16 mouse cellular contexts compared by ENCODE assay signal in genomic region chr4:70531021-70531420, GRCm38 (mm10). TPM values are rescaled to one million over a fixed set of nuclear protein-coding genes. Genes with fewer than 3 reads are reported as not detected.
DNase-seq lines count a peak whose midpoint lies in the region; ATAC-seq and TF ChIP-seq lines count a peak whose summit lies in the region.
"Had no signal": no experiment of that assay in that cellular context is flagged by ENCODE, and none has a peak within 500 bp of the region (broad histone marks: within the 10 kb centered on the region; RNA-seq: fewer than 3 reads in every experiment).

No protein-coding gene starts in this region.

- no peak for TF ChIP-seq CTCF in liver, embryonic 14.5 days (IDR thresholded peaks at IDR 0.05; ENCODE audit: low read depth)
- no peak for TF ChIP-seq CTCF in forebrain, postnatal 0 days (IDR thresholded peaks at IDR 0.05; ENCODE audit: low read depth)
- TF ChIP-seq CTCF in intestine, postnatal 0 days (IDR thresholded peaks at IDR 0.05; ENCODE audit: low read depth) = no peak

- 67% methylated on average over 1 of the region's 1 CpGs for WGBS in liver, embryonic 14.5 days (ENCODE audit: insufficient replicate concordance)
- WGBS in forebrain, postnatal 0 days = 50% methylated on average over 1 of the region's 1 CpGs
- WGBS in midbrain, embryonic 10.5 days = 95% methylated on average over 1 of the region's 1 CpGs
- 84% methylated on average over 1 of the region's 1 CpGs for WGBS in neural tube, embryonic 14.5 days
- 91% methylated on average over 1 of the region's 1 CpGs for WGBS in intestine, postnatal 0 days

- no peak overlapping the region; the same call in 1 of the 2 replicates for H3K27ac ChIP-seq in liver, embryonic 14.5 days
- no peak overlapping the region for H3K27ac ChIP-seq in forebrain, postnatal 0 days (ENCODE audit: low read depth, low read length)
- no peak overlapping the region for H3K27ac ChIP-seq in midbrain, embryonic 10.5 days (replicated peaks)
- H3K27ac ChIP-seq in neural tube, embryonic 14.5 days (ENCODE audit: low read depth, low read length) = no peak overlapping the region
- no peak overlapping the region for H3K27ac ChIP-seq in intestine, postnatal 0 days (ENCODE audit: low read depth, low read length)
- H3K27ac ChIP-seq: gastrocnemius, adult 2 months; limb, embryonic 12.5 days had no signal

- H3K9me3 ChIP-seq in liver, embryonic 14.5 days (ENCODE audit: control insufficient read depth, low read length) = no peaks in the 10 kb centered on the region
- H3K9me3 ChIP-seq in forebrain, postnatal 0 days (ENCODE audit: low read length) = no peaks in the 10 kb centered on the region
- H3K9me3 ChIP-seq in midbrain, embryonic 10.5 days (replicated peaks) = no peaks in the 10 kb centered on the region
- H3K9me3 ChIP-seq in neural tube, embryonic 14.5 days (ENCODE audit: control insufficient read depth, low read length) = no peaks in the 10 kb centered on the region
- no peaks in the 10 kb centered on the region for H3K9me3 ChIP-seq in intestine, postnatal 0 days (ENCODE audit: control insufficient read depth)
- H3K9me3 ChIP-seq: heart, embryonic 12.5 days; limb, embryonic 12.5 days had no signal

- peaks cover 10 to 19% of the 10 kb centered on the region in 2 experiments for H3K4me1 ChIP-seq in liver, embryonic 14.5 days (replicated peaks; ENCODE audit: control insufficient read depth in 2 of 2, insufficient read depth in 2 of 2, low read length in 1 of 2)
- H3K4me1 ChIP-seq in forebrain, postnatal 0 days (ENCODE audit: insufficient read depth) = peaks cover 14% of the 10 kb centered on the region
- peaks cover 48% of the 10 kb centered on the region for H3K4me1 ChIP-seq in midbrain, embryonic 10.5 days
- peaks cover 41% of the 10 kb centered on the region for H3K4me1 ChIP-seq in neural tube, embryonic 14.5 days (ENCODE audit: control insufficient read depth, insufficient read depth, low read length)
- no peaks in the 10 kb centered on the region for H3K4me1 ChIP-seq in intestine, postnatal 0 days (replicated peaks; ENCODE audit: control insufficient read depth, insufficient read depth, low read length)

- H3K4me3 ChIP-seq in liver, embryonic 14.5 days (ENCODE audit: insufficient read depth in 1 of 2, low read depth in 2 of 2, low read length in 2 of 2) = no peak overlapping the region
- H3K4me3 ChIP-seq in forebrain, postnatal 0 days (ENCODE audit: low read depth, low read length) = peak overlapping the region; percentile 23
- H3K4me3 ChIP-seq in midbrain, embryonic 10.5 days = peak overlapping the region; percentile 11; the same call in 1 of the 2 replicates
- 0 out of 2 replicates have a peak overlapping the region, but pooled peaks have one; percentile 2 for H3K4me3 ChIP-seq in neural tube, embryonic 14.5 days (ENCODE audit: low read depth, low read length)
- no peak overlapping the region for H3K4me3 ChIP-seq in intestine, postnatal 0 days (ENCODE audit: low read depth, low read length)
- H3K4me3 ChIP-seq: heart, embryonic 12.5 days; limb, embryonic 12.5 days had no signal

- DNase-seq in liver, embryonic 14.5 days (ENCODE audit: low read depth in 3 of 3, low spot score in 3 of 3) = no peak
- DNase-seq in liver = no peak
- DNase-seq in forebrain, postnatal 0 days = no peak
- no peak for DNase-seq in midbrain, embryonic 10.5 days (ENCODE audit: low spot score)
- DNase-seq in urinary bladder, postnatal 25 days (ENCODE audit: low spot score) = no peak
- DNase-seq: gastrocnemius, adult 2 months; kidney, postnatal 10 days; lung, postnatal 36 days; retina, postnatal 1 day had no signal

- no peak for TF ChIP-seq EP300 in liver, embryonic 14.5 days (IDR thresholded peaks at IDR 0.05; ENCODE audit: low read depth)

- H3K27me3 ChIP-seq in liver, embryonic 14.5 days (ENCODE audit: control insufficient read depth, insufficient read depth, low read length) = no peaks in the 10 kb centered on the region
- no peaks in the 10 kb centered on the region for H3K27me3 ChIP-seq in forebrain, postnatal 0 days (ENCODE audit: insufficient read depth, low read length)
- H3K27me3 ChIP-seq in midbrain, embryonic 10.5 days (ENCODE audit: low read depth, poor library complexity, severe bottlenecking) = no peaks in the 10 kb centered on the region
- no peaks in the 10 kb centered on the region for H3K27me3 ChIP-seq in neural tube, embryonic 14.5 days (ENCODE audit: control insufficient read depth, insufficient read depth, low read length)
- H3K27me3 ChIP-seq in intestine, postnatal 0 days (replicated peaks; ENCODE audit: control insufficient read depth, insufficient read depth, low read length) = no peaks in the 10 kb centered on the region
- H3K27me3 ChIP-seq: CH12.LX; heart, embryonic 12.5 days; limb, embryonic 12.5 days; Patski had no signal

- no peaks in the 10 kb centered on the region for H3K36me3 ChIP-seq in liver, embryonic 14.5 days (replicated peaks; ENCODE audit: control insufficient read depth, insufficient read depth, low read depth)
- H3K36me3 ChIP-seq in forebrain, postnatal 0 days (ENCODE audit: insufficient read depth) = no peaks in the 10 kb centered on the region
- peaks cover 4% of the 10 kb centered on the region; the same call in 1 of the 2 replicates for H3K36me3 ChIP-seq in midbrain, embryonic 10.5 days
- H3K36me3 ChIP-seq in neural tube, embryonic 14.5 days (ENCODE audit: control insufficient read depth, insufficient read depth, low read length) = no peaks in the 10 kb centered on the region
- no peaks in the 10 kb centered on the region for H3K36me3 ChIP-seq in intestine, postnatal 0 days (ENCODE audit: control insufficient read depth, insufficient read depth)
- H3K36me3 ChIP-seq: heart, embryonic 12.5 days; limb, embryonic 12.5 days had no signal

- no peak for ATAC-seq in liver, embryonic 14.5 days (ENCODE audit: insufficient read depth)
- ATAC-seq in forebrain, postnatal 0 days = no peak
- ATAC-seq in neural tube, embryonic 14.5 days (ENCODE audit: low read depth) = no peak
- ATAC-seq in megakaryocyte-erythroid progenitor cell, adult 5-6 weeks (replicated peaks; ENCODE audit: low FRiP score, low TSS enrichment, poor library complexity, severe bottlenecking) = no peak
- no peak for ATAC-seq in intestine, postnatal 0 days
- ATAC-seq: Patski had no signal

- H3K4me2 ChIP-seq in liver, embryonic 14.5 days (ENCODE audit: low read depth) = peak overlapping the region; percentile 13; the same call in 1 of the 2 replicates
- peak overlapping the region; percentile 41 for H3K4me2 ChIP-seq in forebrain, postnatal 0 days (ENCODE audit: low read depth)
- H3K4me2 ChIP-seq in neural tube, embryonic 14.5 days (ENCODE audit: low read depth, low read length) = peak overlapping the region; percentile 42
- H3K4me2 ChIP-seq in intestine, postnatal 0 days (replicated peaks; ENCODE audit: low read depth) = no peak overlapping the region
- H3K4me2 ChIP-seq: heart, embryonic 12.5 days; limb, embryonic 12.5 days had no signal

- no peak overlapping the region for H3K9ac ChIP-seq in liver, embryonic 14.5 days (replicated peaks)
- H3K9ac ChIP-seq in forebrain, postnatal 0 days = no peak overlapping the region
- no peak overlapping the region for H3K9ac ChIP-seq in neural tube, embryonic 14.5 days (replicated peaks; ENCODE audit: low read depth, low read length)
- H3K9ac ChIP-seq in intestine, postnatal 0 days (ENCODE audit: low read depth, low read length) = no peak overlapping the region
- H3K9ac ChIP-seq: heart, embryonic 12.5 days; limb, embryonic 12.5 days had no signal

RNA-seq across cellular contexts. Expression of gene Megf9, which starts 3.8 kb away (rescaled TPM):
- polyA plus RNA-seq in liver, embryonic 14.5 days (2012; rRNA removed) = 1.5 and 1.8 TPM in 2 replicates
- 3.3 and 3.6 TPM in 2 replicates for polyA plus RNA-seq in liver, embryonic 14.5 days (2014; fragmentation: Nextera tagmentation; extraction: Ambion mirVana)
- total RNA-seq in forebrain, postnatal 0 days (2014; rRNA removed) = 60.3 and 64.9 TPM in 2 replicates
- polyA plus RNA-seq in forebrain, postnatal 0 days (2015; fragmentation: Nextera tagmentation; extraction: Ambion mirVana) = 28.8 and 35.4 TPM in 2 replicates
- polyA plus RNA-seq in midbrain, embryonic 10.5 days (2016; fragmentation: Nextera tagmentation; extraction: Ambion mirVana) = 17.3 and 21.5 TPM in 2 replicates
- polyA plus RNA-seq in neural tube, embryonic 14.5 days (2014; fragmentation: Nextera tagmentation; extraction: Ambion mirVana) = 43.3 and 45.6 TPM in 2 replicates
- 3.7 and 8.4 TPM in 2 replicates for total RNA-seq in megakaryocyte-erythroid progenitor cell, adult 5-6 weeks (2014; fragmentation: Nextera tagmentation)
- total RNA-seq in megakaryocyte-erythroid progenitor cell, adult 5-6 weeks (2017) = 4.1 and 4.7 TPM in 2 replicates
- polyA plus RNA-seq in intestine, postnatal 0 days (2015; fragmentation: Nextera tagmentation; extraction: Ambion mirVana) = 2.2 and 3.3 TPM in 2 replicates
- total RNA-seq: CH12.LX had no signal

Comparison
In these comparisons a context has a peak if more than half of its experiments do, and no peak if none do; other contexts are left out.
1. H3K4me3 ChIP-seq: peak in forebrain, postnatal 0 days (single experiment), midbrain, embryonic 10.5 days (single experiment) and neural tube, embryonic 14.5 days (single experiment); none in liver, embryonic 14.5 days (0 of 2) and intestine, postnatal 0 days (single experiment).